Mouse (Mus musculus) ES-E14 (cell line): ENCODE results near the gene Cisd1.

Experiments used
- CHD2 ChIP-seq: IDR thresholded peaks from 2 replicates; pipeline ENCODE4 v1.6.1; 2014; ENCODE audit warnings: mild to moderate bottlenecking, low read depth, low read length, inconsistent platforms
- MAFK ChIP-seq: IDR thresholded peaks from 2 replicates; pipeline ENCODE4 v1.6.1; 2014; ENCODE audit warnings: mild to moderate bottlenecking, low read depth, low read length, inconsistent platforms; ENCODE audit not compliant: insufficient read depth

DNA sequence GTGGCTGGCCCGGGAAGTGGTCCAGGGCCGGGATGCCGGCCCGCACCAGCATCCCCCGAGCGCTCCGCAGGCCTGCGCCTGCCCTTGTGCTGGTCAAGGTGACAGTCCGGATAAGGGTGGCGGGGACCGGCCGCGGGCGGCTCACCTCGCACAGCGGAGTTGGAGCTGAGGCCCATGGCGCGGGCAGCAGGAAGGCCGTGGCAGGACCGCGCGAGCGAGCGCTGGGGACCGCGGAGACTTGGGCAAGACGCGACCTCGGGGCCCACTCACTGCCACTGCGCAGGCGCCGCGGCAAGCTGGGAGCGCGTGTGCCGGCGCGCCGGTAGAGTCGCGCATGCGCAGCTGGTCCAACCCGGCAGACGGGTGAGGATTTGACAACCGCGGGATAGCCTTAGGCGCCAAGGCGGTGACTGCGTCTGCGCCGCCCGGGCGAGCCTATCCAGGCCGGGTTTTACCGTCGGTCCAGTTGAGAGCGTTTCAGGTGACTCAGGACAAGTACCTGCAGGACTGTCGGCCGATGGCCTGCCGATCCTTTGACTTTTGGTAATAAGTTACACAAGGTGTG, at the start of gene Cisd1:
- TF ChIP-seq CHD2 (no peak), MAFK (no peak)
